Mouse (Mus musculus) embryonic facial prominence, embryonic 11.5 days (tissue): ENCODE measurements at regions not wholly inside any gene's neighbourhood (a gene's known extent, or its start where the extent isn't known, plus 50 kb on each side); places are given as distances from the start of the nearest gene placed in this dataset.

Experiments
- ATAC-seq: fragments of 200-750 bp; cut with Nextera tagmentation; replicated peaks from 2 replicates; pipeline ENCODE4 v1.8.0; 2017; ENCODE audit warnings: low read depth; ENCODE audit not compliant: insufficient number of reproducible peaks, low FRiP score, low TSS enrichment
- DNase-seq: peaks from one replicate; pipeline ENCODE4 v3.0.0-alpha.2; 2015; ENCODE audit warnings: low spot score
- H3K27ac ChIP-seq: fragments of 300-500 bp; sonication (generic); replicated peaks from 2 replicates; pipeline ENCODE4 v1.5.1; 2014; ENCODE audit warnings: mild to moderate bottlenecking, low read depth, low read length, control low read depth
- H3K27me3 ChIP-seq: fragments of 300-500 bp; sonication (generic); 2 replicates; pipeline ENCODE4 v1.6.1; 2014; ENCODE audit warnings: mild to moderate bottlenecking, low read length, moderate library complexity, mixed read lengths; ENCODE audit not compliant: control insufficient read depth, insufficient read depth
- H3K36me3 ChIP-seq: fragments of 300-500 bp; sonication (generic); replicated peaks from 2 replicates; pipeline ENCODE4 v1.6.1; 2014; ENCODE audit warnings: low read depth, mild to moderate bottlenecking, low read length, moderate library complexity, mixed read lengths; ENCODE audit not compliant: control insufficient read depth, insufficient read depth
- H3K4me1 ChIP-seq: fragments of 300-500 bp; sonication (generic); 2 replicates; pipeline ENCODE4 v1.6.1; 2014; ENCODE audit warnings: low read length, mixed read lengths; ENCODE audit not compliant: control insufficient read depth, insufficient read depth
- H3K4me2 ChIP-seq: fragments of 300-500 bp; sonication (generic); 2 replicates; pipeline ENCODE4 v1.6.1; 2014; ENCODE audit warnings: low read depth, mild to moderate bottlenecking, control low read depth, low read length, moderate library complexity
- H3K4me3 ChIP-seq: fragments of 300-500 bp; sonication (generic); 2 replicates; pipeline ENCODE4 v1.5.1; 2014; ENCODE audit warnings: low read depth, low read length, control low read depth
- H3K9ac ChIP-seq: fragments of 300-500 bp; sonication (generic); replicated peaks from 2 replicates; pipeline ENCODE4 v1.6.1; 2014; ENCODE audit warnings: mild to moderate bottlenecking, control low read depth, low read length
- H3K9me3 ChIP-seq: fragments of 300-500 bp; sonication (generic); replicated peaks from 2 replicates; pipeline ENCODE4 v1.6.1; 2016; ENCODE audit warnings: mild to moderate bottlenecking, low read length, inconsistent platforms, mixed read lengths; ENCODE audit not compliant: control insufficient read depth
- WGBS: fragments of 180-500 bp; shearing (Covaris S2); extraction: QIAGEN DNeasy Blood & Tissue Kit; methylation state at CpG from one replicate; pipeline ENCODE4 v1.1.7; 2014; 5-methylcytosine and 5-hydroxymethylcytosine counted together

- WGBS: 18% methylated on average over 8 of the region's 8 CpGs
- peak overlapping the region; percentile 59 for H3K9ac ChIP-seq
- H3K4me3 ChIP-seq: no peak overlapping the region
- H3K36me3 ChIP-seq: no peaks in the 10 kb centered on the region
- H3K9me3 ChIP-seq: no peaks in the 10 kb centered on the region
- ATAC-seq (no peak), DNase-seq (no peak)
- no peaks in the 10 kb centered on the region for H3K27me3 ChIP-seq
- 0 out of 2 replicates have a peak, but pooled peaks cover 2% of the 10 kb centered on the region for H3K4me1 ChIP-seq
- peak overlapping the region; percentile 88 for H3K27ac ChIP-seq
- H3K4me2 ChIP-seq: peak overlapping the region; percentile 40
Observed at GRCm38 (mm10) chr9:41734925-41735447, 389.1 kb downstream of the Sorl1 start.

GRCm38 (mm10) chr9:41721609-41722008, 402.5 kb downstream of the Sorl1 start:
- Histone ChIP-seq H3K4me1 (no peaks in the 10 kb centered on the region), H3K36me3 (no peaks in the 10 kb centered on the region), H3K9me3 (no peaks in the 10 kb centered on the region), H3K27me3 (no peaks in the 10 kb centered on the region), H3K27ac (no peak overlapping the region), H3K9ac (no peak overlapping the region), H3K4me3 (no peak overlapping the region), H3K4me2 (no peak overlapping the region)
- WGBS: 67% methylated on average over 4 of the region's 4 CpGs
- DNase-seq (no peak), ATAC-seq (no peak)

- Histone ChIP-seq H3K4me2 (no peak overlapping the region), H3K9ac (no peak overlapping the region), H3K4me1 (no peaks in the 10 kb centered on the region), H3K27ac (no peak overlapping the region), H3K36me3 (no peaks in the 10 kb centered on the region), H3K27me3 (no peaks in the 10 kb centered on the region), H3K4me3 (no peak overlapping the region), H3K9me3 (no peaks in the 10 kb centered on the region)
- ATAC-seq (no peak), DNase-seq (no peak)
Observed at GRCm38 (mm10) chr9:41715231-41715630, 408.9 kb downstream of the Sorl1 start.

GRCm38 (mm10) chr9:41705972-41706371, 418.1 kb downstream of the Sorl1 start:
- no peak overlapping the region for H3K4me2 ChIP-seq
- no peak for ATAC-seq
- peak; percentile 47 for DNase-seq

GRCm38 (mm10) chr9:41705461-41705903, 418.6 kb downstream of the Sorl1 start:
- H3K27ac ChIP-seq: peak overlapping the region; percentile 77
- H3K4me3 ChIP-seq: no peak overlapping the region
- no peaks in the 10 kb centered on the region for H3K27me3 ChIP-seq
- DNase-seq (peak; percentile 88), ATAC-seq (no peak)
- H3K36me3 ChIP-seq: no peaks in the 10 kb centered on the region
- H3K9me3 ChIP-seq: no peaks in the 10 kb centered on the region
- no peak overlapping the region for H3K9ac ChIP-seq
- no peak overlapping the region for H3K4me2 ChIP-seq
- peaks cover 3% of the 10 kb centered on the region; the same call in 1 of the 2 replicates for H3K4me1 ChIP-seq
- 46% methylated on average over 8 of the region's 8 CpGs for WGBS

More at GRCm38 (mm10) chr9:41705972-41706371, 418.1 kb downstream of the Sorl1 start:
- H3K4me3 ChIP-seq: no peak overlapping the region
- H3K9ac ChIP-seq: no peak overlapping the region
- H3K4me1 ChIP-seq: peaks cover 3% of the 10 kb centered on the region; the same call in 1 of the 2 replicates
- H3K36me3 ChIP-seq: no peaks in the 10 kb centered on the region
- H3K27ac ChIP-seq: peak overlapping the region; percentile 77
- no peaks in the 10 kb centered on the region for H3K27me3 ChIP-seq
- H3K9me3 ChIP-seq: no peaks in the 10 kb centered on the region

- Histone ChIP-seq H3K27ac (no peak overlapping the region), H3K27me3 (no peaks in the 10 kb centered on the region), H3K9me3 (no peaks in the 10 kb centered on the region), H3K36me3 (no peaks in the 10 kb centered on the region), H3K4me1 (peaks cover 3% of the 10 kb centered on the region; the same call in 1 of the 2 replicates), H3K4me3 (no peak overlapping the region), H3K4me2 (no peak overlapping the region), H3K9ac (no peak overlapping the region)
- DNase-seq: no peak
- ATAC-seq: no peak
- WGBS: 68% methylated on average over 6 of the region's 6 CpGs
Observed at GRCm38 (mm10) chr9:41703091-41703490, 421.0 kb downstream of the Sorl1 start.

- Histone ChIP-seq H3K4me1 (peaks cover 3% of the 10 kb centered on the region), H3K27me3 (no peaks in the 10 kb centered on the region), H3K27ac (no peak overlapping the region), H3K9me3 (no peaks in the 10 kb centered on the region), H3K36me3 (no peaks in the 10 kb centered on the region), H3K4me3 (no peak overlapping the region), H3K9ac (no peak overlapping the region), H3K4me2 (no peak overlapping the region)
- ATAC-seq: no peak
- no peak for DNase-seq
- 53% methylated on average over 6 of the region's 6 CpGs for WGBS
Observed at GRCm38 (mm10) chr9:41700683-41701082, 423.4 kb downstream of the Sorl1 start.

- Histone ChIP-seq H3K4me2 (no peak overlapping the region), H3K9ac (no peak overlapping the region), H3K9me3 (no peaks in the 10 kb centered on the region), H3K4me1 (no peaks in the 10 kb centered on the region; the same call in 1 of the 2 replicates), H3K4me3 (no peak overlapping the region), H3K27ac (no peak overlapping the region), H3K36me3 (no peaks in the 10 kb centered on the region), H3K27me3 (no peaks in the 10 kb centered on the region)
- 83% methylated on average over 4 of the region's 4 CpGs for WGBS
- ATAC-seq (no peak), DNase-seq (no peak)
Observed at GRCm38 (mm10) chr9:41699031-41699430, 425.1 kb downstream of the Sorl1 start.
